Mouse (Mus musculus) cerebellum, adult 18-20 months (tissue): ENCODE measurements at regions not wholly inside any gene's neighbourhood (a gene's known extent, or its start where the extent isn't known, plus 50 kb on each side); places are given as distances from the start of the nearest gene placed in this dataset.

Experiments
- DNase-seq, 2 experiments: peaks; one replicate each; pipeline ENCODE4 v3.0.0; 2021

DNA sequence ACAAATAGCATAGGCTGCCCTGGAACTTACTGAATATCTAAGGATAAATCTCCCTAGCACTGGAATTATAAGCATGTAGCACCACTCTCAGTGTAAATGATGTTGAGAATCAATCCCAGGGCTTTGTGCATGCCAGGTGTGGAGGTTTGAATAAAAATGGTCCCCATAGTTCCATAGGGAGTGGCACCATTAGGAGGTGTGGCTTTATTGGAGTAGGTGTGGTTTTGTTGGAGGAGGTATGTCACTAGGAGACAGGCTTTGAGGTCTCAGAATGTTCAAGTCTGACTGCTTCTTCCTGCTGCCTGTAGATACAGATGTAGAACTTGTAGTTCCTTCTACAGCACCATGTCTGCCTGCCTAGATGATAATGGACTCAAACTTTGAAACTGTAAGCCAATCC lies 217.8 kb downstream of the Rsl24d1 start:
- DNase-seq = no peak

DNA sequence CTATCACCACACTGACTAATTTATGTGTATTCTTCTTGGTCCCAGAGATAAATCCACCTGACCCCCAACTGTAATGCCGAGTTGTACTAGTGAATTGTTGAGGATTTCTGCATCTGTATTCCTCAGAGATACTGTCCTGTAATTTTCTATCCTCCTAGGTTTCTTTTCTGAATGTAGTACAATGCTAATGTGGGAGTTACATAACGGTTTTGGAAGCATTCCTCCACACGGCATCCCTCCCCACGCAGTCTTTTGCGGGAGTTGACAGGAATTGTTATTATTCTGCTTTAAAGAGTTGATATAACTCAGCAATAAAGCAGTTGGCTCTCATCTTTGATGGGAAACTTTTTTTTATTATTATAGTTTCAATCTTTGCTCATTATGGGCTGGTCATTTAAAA lies 222.8 kb downstream of the Rsl24d1 start:
- DNase-seq = no peak

DNA sequence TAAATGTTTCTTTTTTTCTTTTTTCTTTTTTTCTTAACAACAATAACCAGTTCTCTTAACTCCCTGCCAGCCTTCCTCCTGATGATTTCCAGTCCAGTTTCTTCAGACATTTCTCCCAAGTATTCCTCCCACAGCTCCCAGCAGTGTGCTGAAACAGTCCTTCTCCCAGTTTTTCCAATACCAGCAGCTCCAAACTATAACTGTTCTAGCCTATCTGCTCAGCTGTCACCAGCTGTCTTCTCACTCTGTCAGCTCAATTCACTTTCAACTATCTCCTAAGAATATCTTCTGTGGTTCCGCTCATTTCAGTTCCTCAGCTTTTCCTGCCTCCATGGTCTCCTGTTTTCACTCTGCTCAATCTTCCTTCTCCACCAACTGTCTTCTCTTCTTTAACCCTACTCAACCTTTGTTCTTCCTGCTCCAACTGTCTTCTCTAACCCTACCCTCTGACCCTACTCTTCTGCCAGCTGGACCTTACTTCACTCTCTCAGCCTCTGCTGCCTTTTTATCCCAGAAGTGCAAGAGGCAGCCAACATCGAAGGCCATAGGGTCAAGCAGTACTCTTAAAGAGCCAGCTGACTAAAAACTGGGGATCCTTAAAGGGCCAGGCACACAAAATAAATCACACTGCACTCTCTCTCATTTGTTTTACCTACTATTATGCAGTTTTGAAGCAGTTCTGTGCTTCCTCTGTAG lies 224.0 kb downstream of the Rsl24d1 start:
- no peak for DNase-seq

DNA sequence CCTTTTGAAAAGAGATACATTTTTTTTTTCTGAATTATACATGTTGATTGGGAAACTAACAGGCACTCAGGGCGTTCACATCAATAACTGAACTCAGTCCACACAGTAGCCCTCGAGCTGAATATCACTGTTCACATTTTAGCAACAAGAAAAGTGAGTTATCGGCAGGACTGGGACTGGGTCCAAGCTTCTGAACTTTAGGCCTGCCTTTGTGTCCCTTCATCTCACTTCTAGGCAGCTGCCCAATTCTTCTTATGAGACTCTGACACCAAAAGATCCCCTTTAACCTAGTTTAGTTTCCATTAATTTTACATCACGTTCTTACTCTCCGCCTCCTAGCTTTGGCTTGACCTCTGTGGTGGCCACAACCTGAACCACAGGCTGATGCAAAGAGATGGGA lies 242.7 kb downstream of the Rsl24d1 start:
- DNase-seq = no peak

DNA sequence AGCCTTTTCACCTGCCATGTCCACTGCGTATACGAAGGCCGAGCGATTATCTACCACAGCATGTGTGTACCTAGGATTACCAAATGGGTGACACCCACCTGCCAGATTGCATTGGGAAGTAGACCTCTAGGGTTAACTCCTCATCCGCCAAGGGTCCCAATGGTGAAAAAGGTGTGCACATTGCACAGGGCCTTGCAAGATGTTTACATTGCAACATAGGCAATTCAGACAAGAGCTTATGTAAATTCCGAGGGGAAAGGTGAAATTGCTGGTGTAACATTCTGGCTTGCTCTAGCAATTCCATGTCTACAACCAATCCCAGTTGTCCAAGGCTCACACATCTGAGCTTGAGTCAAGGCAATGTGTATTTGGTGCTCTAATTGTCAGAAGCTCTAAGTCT lies 245.7 kb downstream of the Rsl24d1 start:
- no peak for DNase-seq

DNA sequence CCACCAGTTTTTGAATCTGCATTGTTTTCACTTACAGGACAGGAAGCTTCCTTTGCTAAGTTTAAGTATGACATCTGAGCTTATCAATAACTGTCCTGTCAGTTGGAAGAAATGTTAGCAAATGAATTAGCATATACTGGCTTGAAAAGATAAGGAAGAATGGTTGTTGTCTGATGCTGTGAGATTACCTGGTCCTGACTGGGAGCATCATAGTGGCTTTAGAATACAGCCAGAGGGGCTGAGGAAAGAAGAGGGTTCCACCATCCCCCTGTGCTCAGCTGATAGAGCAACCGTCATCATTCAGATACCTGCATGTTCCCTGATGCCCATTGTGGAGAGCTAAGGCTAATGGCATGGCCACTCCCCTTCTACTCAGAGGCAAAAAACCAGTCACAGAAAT lies 267.5 kb downstream of the Rsl24d1 start:
- DNase-seq = no peak

DNA sequence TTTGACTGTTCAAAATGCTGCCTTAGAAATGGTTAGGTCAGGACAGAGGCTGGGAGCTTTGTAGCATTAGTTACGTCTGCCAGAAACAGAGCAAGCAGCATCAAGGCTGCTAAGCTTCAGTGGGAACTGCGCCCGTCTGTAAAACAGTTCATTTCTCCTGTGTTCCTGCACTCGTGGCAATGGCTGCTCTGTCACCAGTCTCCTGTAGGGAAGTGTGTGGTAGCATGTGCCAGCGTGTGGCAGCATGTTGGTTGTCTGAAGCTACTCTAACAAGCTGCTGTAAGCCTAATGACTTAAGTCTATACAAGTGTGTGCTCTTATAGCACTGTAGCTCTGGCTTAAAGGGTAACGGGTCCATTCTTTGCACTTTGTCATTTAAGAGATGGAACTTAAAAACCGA lies 278.8 kb downstream of the Rsl24d1 start:
- no peak for DNase-seq

DNA sequence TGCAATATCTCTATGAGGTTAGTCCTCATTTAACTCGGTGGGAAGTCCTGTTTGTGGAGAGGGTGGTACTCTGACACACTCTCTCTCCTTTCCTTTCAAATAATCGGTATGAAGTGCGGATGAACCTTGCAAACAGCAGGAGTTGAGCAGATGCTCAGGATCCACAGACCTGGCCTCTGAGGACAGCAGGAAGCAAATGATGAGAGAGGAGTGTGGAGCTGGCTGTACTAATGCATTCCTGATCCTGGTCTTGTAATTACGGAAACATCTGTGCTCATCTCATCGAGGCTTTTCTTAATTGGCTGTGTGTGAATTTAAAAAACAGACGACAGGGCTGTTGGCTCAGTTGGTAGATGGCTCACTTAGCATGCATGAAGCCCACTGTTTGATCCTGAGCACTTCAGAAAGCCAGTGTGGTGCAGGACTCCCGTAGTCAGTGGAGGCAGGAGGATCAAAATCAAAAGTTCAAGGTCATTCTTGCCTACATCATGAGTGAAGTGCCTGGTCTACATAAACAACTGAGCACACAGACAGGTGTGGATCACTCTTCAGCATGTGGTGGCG lies 300.2 kb downstream of the Rsl24d1 start:
- no peak for DNase-seq

DNA sequence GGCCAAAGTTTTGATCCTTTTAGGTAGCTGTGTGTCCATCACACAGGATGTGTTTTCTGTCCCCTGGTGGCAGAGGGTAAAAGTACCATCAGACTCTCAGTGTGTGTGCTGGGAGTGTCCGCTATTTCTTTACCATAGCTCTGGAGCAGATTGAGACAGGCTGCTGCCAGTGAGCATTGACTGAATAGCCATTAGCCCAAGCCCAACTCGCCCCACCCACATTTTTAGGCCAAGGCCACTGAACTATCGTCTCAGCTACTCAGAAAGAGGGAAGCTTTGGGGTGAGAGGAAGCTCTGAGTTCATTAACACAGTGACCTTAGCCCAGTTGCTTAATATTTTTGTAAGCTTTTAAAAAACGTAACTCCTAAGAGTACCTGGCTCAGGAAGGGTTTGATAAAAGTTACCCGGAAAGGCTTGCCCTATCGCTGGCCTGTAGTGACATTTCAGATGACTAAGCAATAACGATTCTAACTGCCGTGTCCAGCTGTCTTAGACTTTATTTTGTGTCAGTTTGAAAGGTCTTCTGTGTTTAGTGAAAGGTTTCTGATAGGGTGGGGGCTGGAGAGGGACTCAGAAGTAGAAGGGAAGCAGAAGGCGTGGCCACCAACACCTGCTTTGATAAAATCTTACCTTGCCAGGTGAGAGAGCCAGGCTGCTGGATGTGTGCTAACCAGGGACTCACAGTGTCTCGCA lies 303.0 kb downstream of the Rsl24d1 start:
- DNase-seq = no peak
